Mouse (Mus musculus): ENCODE data around the gene Art3.

Gene Art3

DNA sequence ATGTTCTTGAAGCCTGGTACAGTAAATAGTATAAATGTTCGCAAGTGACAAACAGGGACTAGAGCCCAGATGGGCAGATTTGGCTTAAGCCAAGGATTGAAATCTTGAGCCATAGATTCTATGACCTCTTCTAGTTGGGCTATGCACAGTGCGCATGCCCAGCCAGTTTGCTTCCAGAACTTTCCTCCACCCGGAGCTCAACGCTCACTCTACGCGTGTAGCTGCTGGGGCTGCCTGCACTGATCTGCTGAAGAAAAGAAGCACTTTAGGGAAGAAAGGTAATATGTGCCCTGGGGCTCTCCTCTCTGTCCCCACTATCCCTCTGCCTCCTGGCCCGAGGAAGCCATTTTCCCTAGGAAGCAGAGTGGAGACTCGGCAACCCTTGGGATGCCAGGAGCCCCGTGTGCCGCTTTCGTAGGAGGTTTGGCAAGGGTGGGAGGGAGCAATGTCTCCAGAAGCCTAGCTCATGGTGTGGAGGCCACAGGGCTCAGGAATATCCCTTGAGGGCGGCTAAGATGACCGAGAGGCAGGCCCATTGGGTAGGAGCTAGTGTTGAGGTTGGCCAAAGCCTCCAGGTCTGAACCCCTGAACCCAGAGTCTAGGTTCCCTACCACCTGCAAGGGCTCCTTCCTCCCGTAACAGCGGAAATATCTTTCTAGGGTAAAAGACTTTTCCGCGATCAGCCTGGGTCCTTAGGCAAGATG lies at the start of gene Art3:
Art3 (plus strand) TSS at position 193 of the 704 bp plus-strand sequence.
- no peak for DNase-seq (ENCODE audit: low spot score)

DNA sequence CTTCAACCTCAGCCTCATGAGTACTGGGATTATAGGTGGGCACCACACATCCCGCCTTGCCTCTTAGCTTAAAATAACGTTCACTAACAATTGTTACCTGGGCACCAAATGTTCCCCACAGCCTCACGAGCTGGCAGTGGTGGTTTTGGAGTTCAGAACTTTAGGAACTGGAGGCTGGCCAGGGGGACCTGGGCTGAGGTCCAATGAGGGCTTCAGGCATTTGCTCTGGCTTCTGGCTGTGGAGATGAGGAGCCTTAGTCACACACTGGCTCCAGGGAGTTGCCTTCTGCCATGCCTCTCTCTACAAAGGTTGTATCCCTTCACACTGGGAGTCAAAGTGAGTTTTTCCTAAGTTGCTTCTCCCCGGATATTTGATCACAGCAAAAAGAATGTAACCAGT lies 49.1 kb upstream of the Art3 start:
- no peak for DNase-seq (ENCODE audit: low spot score)

- no peak for DNase-seq (ENCODE audit: low spot score)
Observed at GRCm38 (mm10) chr5:92283107-92283506, 48.5 kb upstream of the Art3 start.

GRCm38 (mm10) chr5:92287840-92288239 lies 43.8 kb upstream of the Art3 start:
- DNase-seq (ENCODE audit: low spot score) = no peak

- DNase-seq (ENCODE audit: low spot score) = no peak
Observed at GRCm38 (mm10) chr5:92291652-92292414, 39.8 kb upstream of the Art3 start.

DNA sequence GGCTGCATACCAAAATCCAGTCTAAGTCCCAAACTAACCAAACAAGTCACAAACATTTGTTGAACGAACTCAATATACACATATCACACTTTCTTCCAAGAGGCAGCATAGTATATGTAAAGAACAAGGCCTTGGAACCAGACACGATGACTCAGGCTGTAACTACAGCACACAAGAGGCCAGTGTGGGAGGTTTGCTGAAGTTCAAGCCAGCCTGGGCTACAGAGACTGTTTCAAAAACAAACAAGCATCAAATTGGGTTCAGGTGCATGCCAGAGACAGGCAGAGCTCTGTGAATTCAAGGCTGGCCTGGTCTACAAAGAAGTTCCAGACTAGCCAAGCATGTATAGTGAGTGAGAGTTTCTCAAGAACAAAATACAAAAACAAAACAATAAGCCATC lies 37.1 kb upstream of the Art3 start:
- DNase-seq (ENCODE audit: low spot score) = no peak

DNA sequence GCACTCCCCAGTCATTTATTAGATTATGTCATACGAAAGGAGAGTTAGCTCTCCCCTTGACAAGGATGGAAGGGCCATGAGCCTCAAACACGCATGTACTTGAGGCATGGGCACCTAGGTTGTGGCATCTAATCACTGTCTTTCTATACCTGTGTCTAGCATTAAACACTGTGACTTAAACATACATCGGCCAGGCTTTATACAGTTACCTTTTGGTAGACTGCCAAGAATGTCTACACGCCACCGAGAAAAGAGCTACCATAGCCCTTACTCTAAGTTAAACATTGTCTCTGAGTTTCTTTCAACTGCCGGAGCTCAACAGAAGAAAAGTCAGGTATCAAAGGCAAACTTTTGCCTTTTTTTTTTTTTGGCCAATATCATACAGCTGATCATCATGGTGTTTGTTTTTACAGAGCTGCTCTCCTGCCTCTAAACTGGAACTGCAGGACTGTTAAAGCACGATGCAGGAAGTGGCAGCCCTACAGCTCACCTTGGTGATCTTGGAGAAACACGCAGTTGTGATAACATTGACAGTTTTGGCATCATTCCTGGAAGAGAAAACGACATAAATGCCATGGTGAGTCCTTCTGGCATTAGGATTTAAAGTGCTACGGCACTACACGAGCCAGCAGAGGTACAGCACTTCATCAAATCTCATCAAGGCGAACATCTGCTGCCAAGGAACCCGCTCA lies 29.3 kb upstream of the Art3 start:
- no peak for DNase-seq (ENCODE audit: low spot score)

DNA sequence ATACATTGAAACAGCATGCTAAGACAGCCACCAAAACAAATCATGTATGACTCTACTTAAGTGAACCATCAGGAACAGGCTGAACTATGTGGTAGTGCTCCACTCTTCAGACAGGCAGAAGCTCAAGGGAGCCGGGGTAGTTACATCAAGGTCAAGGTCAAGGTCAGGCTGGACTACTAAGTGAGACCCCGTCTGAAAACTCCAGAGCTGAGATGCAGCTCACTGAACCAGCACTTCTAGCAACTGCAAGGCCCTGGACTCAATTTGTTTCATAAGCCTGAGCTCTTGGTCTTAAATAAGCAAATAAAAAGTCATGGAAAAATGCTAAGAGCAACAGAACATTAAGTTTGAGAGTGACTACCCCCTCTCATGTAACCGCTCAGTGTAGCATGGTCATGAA lies 27.3 kb upstream of the Art3 start:
- DNase-seq (ENCODE audit: low spot score) = no peak

DNA sequence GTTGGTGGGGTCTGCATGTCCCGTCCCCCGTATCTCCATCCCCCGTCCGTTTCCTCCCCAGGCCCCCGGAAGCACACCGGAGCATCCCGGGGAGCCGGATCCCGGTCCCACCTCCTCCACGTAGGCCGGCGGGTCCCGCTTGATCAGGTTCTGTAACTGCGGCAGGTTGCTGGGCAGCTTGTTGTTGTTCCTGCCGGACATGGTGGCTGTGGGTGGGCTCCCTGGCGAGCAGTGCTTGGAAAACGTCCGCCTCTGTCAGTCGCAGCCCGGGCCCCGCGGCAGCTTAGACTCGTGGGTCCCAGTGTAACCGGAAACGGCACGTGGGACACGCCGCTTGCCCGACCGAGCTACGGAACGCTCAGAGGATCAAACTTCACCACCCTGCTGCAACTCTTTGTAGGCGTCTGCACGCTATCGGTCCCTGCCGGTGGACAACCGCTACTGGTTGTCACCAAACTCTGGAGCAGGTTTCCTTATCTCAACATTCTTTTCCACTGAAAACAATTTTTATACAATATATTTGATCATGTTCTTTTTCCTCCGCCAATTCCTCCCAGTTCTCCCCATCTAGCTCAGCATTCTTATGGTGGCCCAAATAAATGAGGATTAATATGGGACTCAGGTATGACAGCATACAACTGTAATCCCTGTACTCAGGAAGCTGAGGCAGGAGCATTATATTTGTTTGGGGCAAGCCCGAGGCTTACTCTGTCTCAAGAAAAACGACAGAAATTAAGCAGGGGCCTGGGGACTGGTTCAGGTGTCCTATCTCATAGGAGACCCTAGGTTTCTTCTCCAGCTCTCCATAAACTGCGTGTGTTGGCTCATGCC lies 21.7 kb upstream of the Art3 start, which contains the start of gene Sdad1:
Sdad1 (minus strand) TSS at position 799 of the 831 bp plus-strand sequence.
- peak; percentile 96 for DNase-seq (ENCODE audit: low spot score)

GRCm38 (mm10) chr5:92312046-92312715 lies 19.4 kb upstream of the Art3 start:
- DNase-seq (ENCODE audit: low spot score) = peak; percentile 94

DNA sequence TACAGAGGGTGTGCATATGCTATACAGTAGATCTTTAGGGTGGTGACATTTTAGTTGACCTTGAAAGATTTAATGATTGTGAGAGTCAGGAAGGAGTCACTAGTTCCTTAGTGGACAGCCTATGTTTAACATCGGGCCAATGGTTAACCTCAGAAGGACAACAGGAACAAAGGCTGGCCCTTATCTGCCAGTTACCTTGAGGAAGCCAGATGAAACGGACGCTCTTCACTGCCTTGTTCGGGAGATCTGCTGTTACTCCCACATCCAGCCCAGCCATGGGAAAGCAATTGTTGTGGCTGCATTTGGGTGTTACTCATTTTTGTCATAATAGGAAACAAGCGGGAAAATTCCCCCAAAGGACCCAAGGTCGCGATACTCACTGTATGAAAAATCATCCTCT lies 17.9 kb upstream of the Art3 start:
- DNase-seq (ENCODE audit: low spot score) = no peak

GRCm38 (mm10) chr5:92318119-92318518 lies 13.5 kb upstream of the Art3 start:
- no peak for DNase-seq (ENCODE audit: low spot score)

- DNase-seq (ENCODE audit: low spot score) = no peak
Observed at GRCm38 (mm10) chr5:92318596-92318995, 13.0 kb upstream of the Art3 start.

DNA sequence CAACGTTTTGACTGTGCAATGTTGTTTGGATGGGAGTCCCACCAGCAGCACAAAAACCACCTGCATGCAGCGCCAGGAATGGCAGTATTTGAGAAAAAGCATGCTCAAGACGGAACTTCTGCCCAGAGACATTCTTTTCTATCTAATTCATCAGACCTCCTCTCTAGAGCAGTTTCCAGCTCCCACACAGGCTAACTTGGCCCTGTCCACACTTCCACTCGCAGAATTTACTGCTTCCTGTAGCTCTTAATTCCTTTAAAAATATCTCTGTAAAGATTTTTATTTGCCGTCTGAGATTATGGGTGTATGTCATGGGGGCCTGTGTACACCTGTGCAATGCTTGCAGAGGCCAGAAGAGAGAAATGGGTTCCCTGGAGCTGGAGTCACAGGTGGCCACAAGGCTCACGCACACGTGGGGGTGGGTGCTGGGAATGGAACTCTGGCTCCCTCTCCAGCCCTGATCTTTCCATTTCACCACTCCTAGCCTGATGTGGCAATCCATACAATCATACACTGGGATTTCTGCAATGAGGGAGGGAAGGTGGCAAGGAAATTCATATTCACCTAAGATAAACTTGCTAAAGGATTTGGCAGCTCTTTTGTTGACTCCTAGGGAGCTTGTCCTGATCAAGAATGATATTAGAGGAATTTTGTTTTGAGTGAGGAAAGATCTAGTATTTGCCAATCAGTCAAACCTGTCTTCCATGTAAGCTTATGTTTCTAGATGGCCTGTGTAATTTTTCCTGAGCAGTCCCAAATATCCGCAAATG lies 9.8 kb upstream of the Art3 start:
- no peak for DNase-seq (ENCODE audit: low spot score)

DNA sequence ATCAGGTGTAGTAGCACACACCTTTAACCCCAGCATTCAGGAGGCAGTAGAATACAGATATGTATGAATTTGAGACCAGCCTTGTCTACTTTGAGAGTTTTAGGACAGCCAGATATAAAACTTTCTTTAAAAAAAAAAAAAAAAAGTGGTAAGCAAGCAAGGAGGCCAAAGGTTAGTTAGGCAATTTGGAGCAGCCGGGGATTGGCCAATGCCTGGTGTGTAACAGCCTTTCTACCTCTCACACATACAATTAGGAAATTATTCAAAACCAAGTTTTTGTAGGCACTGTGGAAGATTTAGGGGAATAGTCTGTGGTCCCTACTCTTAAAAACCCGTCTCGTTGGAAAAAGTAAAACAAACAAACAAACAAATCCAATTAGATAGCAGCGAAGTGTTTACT lies 9.0 kb upstream of the Art3 start:
- no peak for DNase-seq (ENCODE audit: low spot score)

GRCm38 (mm10) chr5:92323264-92323663 lies 8.4 kb upstream of the Art3 start:
- no peak for DNase-seq (ENCODE audit: low spot score)

- DNase-seq (ENCODE audit: low spot score) = no peak
Observed at GRCm38 (mm10) chr5:92327367-92327766, 4.3 kb upstream of the Art3 start.

GRCm38 (mm10) chr5:92327929-92328328 lies 3.7 kb upstream of the Art3 start, which contains the start of gene Cxcl9:
Gene Cxcl9 (minus strand): TSS chr5:92328079.
- no peak for DNase-seq (ENCODE audit: low spot score)

- DNase-seq (ENCODE audit: low spot score) = no peak
Observed at GRCm38 (mm10) chr5:92331122-92331521, 505 bp upstream of the Art3 start.

GRCm38 (mm10) chr5:92332359-92332840 lies 773 bp downstream of the Art3 start:
- no peak for DNase-seq (ENCODE audit: low spot score)
